Mouse (Mus musculus) G1E (cell line): Measurements from ENCODE around the gene Trp63.

Source experiments
- CTCF ChIP-seq: IDR thresholded peaks from 2 replicates; pipeline ENCODE4 v1.5.1; 2012; ENCODE audit warnings: low read depth, low read length, inconsistent platforms, mixed read lengths
- GATA1 ChIP-seq: IDR thresholded peaks from 2 replicates; pipeline ENCODE4 v1.6.1; 2012; ENCODE audit warnings: borderline replicate concordance, low read length, inconsistent platforms, mixed read lengths
- POLR2AphosphoS5 ChIP-seq: IDR thresholded peaks from 2 replicates; pipeline ENCODE4 v1.6.1; 2012; ENCODE audit warnings: low read depth, low read length, inconsistent platforms; ENCODE audit not compliant: insufficient replicate concordance
- TAL1 ChIP-seq: conservative IDR thresholded peaks from 2 replicates; pipeline ENCODE4 v1.6.1; 2012; ENCODE audit warnings: low read depth, low read length, inconsistent platforms, mixed read lengths

- TF ChIP-seq CTCF, result no peak
- no peak for TF ChIP-seq GATA1
- no peak for TF ChIP-seq TAL1
- TF ChIP-seq POLR2AphosphoS5, result no peak
These were observed 63.2 kb downstream of the Trp63 start for GRCm38 (mm10) chr16:25746807-25747206.
